Mouse (Mus musculus): ENCODE measurements around the gene 5031439G07Rik. TPM values are rescaled to one million over a fixed set of nuclear protein-coding genes. Genes with fewer than 3 reads are reported as not detected.

Gene 5031439G07Rik
- total and polyA plus RNA-seq, 2 experiments from 2014 or later = 2.2 to 27.3 TPM

- Histone ChIP-seq H3K9ac (replicated peaks; ENCODE audit: low read depth, low read length) (no peak overlapping the region), H3K4me2 (ENCODE audit: low read depth, low read length) (peak overlapping the region; percentile 9; the same call in 1 of the 2 replicates), H3K4me3 (ENCODE audit: low read depth, low read length) (no peak overlapping the region), H3K27ac (ENCODE audit: low read depth) (no peak overlapping the region; the same call in 1 of the 2 replicates), H3K4me1 (ENCODE audit: control insufficient read depth, insufficient read depth) (peaks cover 22% of the 10 kb centered on the region), H3K27me3 (ENCODE audit: control insufficient read depth, insufficient read depth, low read length) (peaks cover 7% of the 10 kb centered on the region), H3K9me3 (replicated peaks; ENCODE audit: control insufficient read depth, low read length) (no peaks in the 10 kb centered on the region), H3K36me3 (replicated peaks; ENCODE audit: control insufficient read depth, insufficient read depth, low read length) (no peaks in the 10 kb centered on the region)
- WGBS = 35% methylated on average over 19 of the region's 19 CpGs
- TF ChIP-seq EP300 (IDR thresholded peaks at IDR 0.05; ENCODE audit: low read depth) = no peak
- TF ChIP-seq CTCF (IDR thresholded peaks at IDR 0.05; ENCODE audit: low read depth) = no peak
- DNase-seq (ENCODE audit: low spot score) (peak; percentile 19), ATAC-seq (ENCODE audit: insufficient read depth, low read depth) (peak; percentile 33; the same call in 1 of the 2 replicates)
Measured at GRCm38 (mm10) chr15:85011895-85012661, 23.7 kb upstream of the 5031439G07Rik start.

GRCm38 (mm10) chr15:85009666-85010065, 21.3 kb upstream of the 5031439G07Rik start:
- no peak for TF ChIP-seq CTCF (IDR thresholded peaks at IDR 0.05; ENCODE audit: low read depth)
- no peak for TF ChIP-seq EP300 (IDR thresholded peaks at IDR 0.05; ENCODE audit: low read depth)
- DNase-seq (ENCODE audit: low spot score) (no peak), ATAC-seq (ENCODE audit: insufficient read depth, low read depth) (no peak)
- no peaks in the 10 kb centered on the region for H3K27me3 ChIP-seq (ENCODE audit: control insufficient read depth, insufficient read depth, low read length)
- H3K9me3 ChIP-seq (replicated peaks; ENCODE audit: control insufficient read depth, low read length) = no peaks in the 10 kb centered on the region
- H3K4me3 ChIP-seq (ENCODE audit: low read depth, low read length) = no peak overlapping the region
- H3K4me1 ChIP-seq (ENCODE audit: control insufficient read depth, insufficient read depth) = peaks cover 13% of the 10 kb centered on the region
- no peaks in the 10 kb centered on the region for H3K36me3 ChIP-seq (replicated peaks; ENCODE audit: control insufficient read depth, insufficient read depth, low read length)
- no peak overlapping the region for H3K9ac ChIP-seq (replicated peaks; ENCODE audit: low read depth, low read length)
- no peak overlapping the region for H3K27ac ChIP-seq (ENCODE audit: low read depth)
- WGBS = 59% methylated on average over 8 of the region's 8 CpGs
- H3K4me2 ChIP-seq (ENCODE audit: low read depth, low read length) = no peak overlapping the region

GRCm38 (mm10) chr15:85000984-85001982, 12.9 kb upstream of the 5031439G07Rik start:
- peak; percentile 72; the same call in 1 of the 2 replicates for ATAC-seq (ENCODE audit: insufficient read depth, low read depth)
- no peak overlapping the region for H3K4me2 ChIP-seq (ENCODE audit: low read depth, low read length)
- WGBS = 18% methylated on average over 29 of the region's 29 CpGs
- H3K4me3 ChIP-seq (ENCODE audit: low read depth, low read length) = no peak overlapping the region
- H3K9me3 ChIP-seq (replicated peaks; ENCODE audit: control insufficient read depth, low read length) = no peaks in the 10 kb centered on the region
- no peak for TF ChIP-seq EP300 (IDR thresholded peaks at IDR 0.05; ENCODE audit: low read depth)
- TF ChIP-seq CTCF (IDR thresholded peaks at IDR 0.05; ENCODE audit: low read depth) = peak; percentile 90
- H3K9ac ChIP-seq (replicated peaks; ENCODE audit: low read depth, low read length) = no peak overlapping the region
- H3K36me3 ChIP-seq (replicated peaks; ENCODE audit: control insufficient read depth, insufficient read depth, low read length) = no peaks in the 10 kb centered on the region
- 0 out of 2 replicates have a peak, but pooled peaks cover 5% of the 10 kb centered on the region for H3K27me3 ChIP-seq (ENCODE audit: control insufficient read depth, insufficient read depth, low read length)
- peak; percentile 69 for DNase-seq (ENCODE audit: low spot score)
- no peaks in the 10 kb centered on the region for H3K4me1 ChIP-seq (ENCODE audit: control insufficient read depth, insufficient read depth)
- no peak overlapping the region for H3K27ac ChIP-seq (ENCODE audit: low read depth)

- H3K9me3 ChIP-seq (replicated peaks; ENCODE audit: control insufficient read depth, low read length) = no peaks in the 10 kb centered on the region
- no peak for DNase-seq (ENCODE audit: low spot score)
- H3K36me3 ChIP-seq (replicated peaks; ENCODE audit: control insufficient read depth, insufficient read depth, low read length) = no peaks in the 10 kb centered on the region
- TF ChIP-seq EP300 (IDR thresholded peaks at IDR 0.05; ENCODE audit: low read depth) (no peak), CTCF (IDR thresholded peaks at IDR 0.05; ENCODE audit: low read depth) (no peak)
- 59% methylated on average over 7 of the region's 7 CpGs for WGBS
- no peak overlapping the region for H3K9ac ChIP-seq (replicated peaks; ENCODE audit: low read depth, low read length)
- H3K27ac ChIP-seq (ENCODE audit: low read depth) = no peak overlapping the region
- 0 out of 2 replicates have a peak, but pooled peaks cover 5% of the 10 kb centered on the region for H3K27me3 ChIP-seq (ENCODE audit: control insufficient read depth, insufficient read depth, low read length)
- no peak for ATAC-seq (ENCODE audit: insufficient read depth, low read depth)
- H3K4me1 ChIP-seq (ENCODE audit: control insufficient read depth, insufficient read depth) = no peaks in the 10 kb centered on the region
- no peak overlapping the region for H3K4me3 ChIP-seq (ENCODE audit: low read depth, low read length)
- H3K4me2 ChIP-seq (ENCODE audit: low read depth, low read length) = no peak overlapping the region
Measured at GRCm38 (mm10) chr15:84999911-85000310, 11.6 kb upstream of the 5031439G07Rik start.

GRCm38 (mm10) chr15:84997768-84998454, 9.6 kb upstream of the 5031439G07Rik start:
- H3K4me3 ChIP-seq (ENCODE audit: low read depth, low read length) = no peak overlapping the region
- DNase-seq (ENCODE audit: low spot score) (no peak), ATAC-seq (ENCODE audit: insufficient read depth, low read depth) (no peak)
- H3K4me1 ChIP-seq (ENCODE audit: control insufficient read depth, insufficient read depth) = no peaks in the 10 kb centered on the region
- no peak for TF ChIP-seq CTCF (IDR thresholded peaks at IDR 0.05; ENCODE audit: low read depth)
- no peak for TF ChIP-seq EP300 (IDR thresholded peaks at IDR 0.05; ENCODE audit: low read depth)
- H3K27ac ChIP-seq (ENCODE audit: low read depth) = no peak overlapping the region
- H3K27me3 ChIP-seq (ENCODE audit: control insufficient read depth, insufficient read depth, low read length) = 0 out of 2 replicates have a peak, but pooled peaks cover 5% of the 10 kb centered on the region
- H3K36me3 ChIP-seq (replicated peaks; ENCODE audit: control insufficient read depth, insufficient read depth, low read length) = no peaks in the 10 kb centered on the region
- H3K9ac ChIP-seq (replicated peaks; ENCODE audit: low read depth, low read length) = no peak overlapping the region
- H3K9me3 ChIP-seq (replicated peaks; ENCODE audit: control insufficient read depth, low read length) = no peaks in the 10 kb centered on the region
- no peak overlapping the region for H3K4me2 ChIP-seq (ENCODE audit: low read depth, low read length)
- WGBS = 57% methylated on average over 14 of the region's 14 CpGs

All from heart, postnatal 0 days (tissue).